ENCODE assay signal across 14 mouse cellular contexts in the genomic region with DNA sequence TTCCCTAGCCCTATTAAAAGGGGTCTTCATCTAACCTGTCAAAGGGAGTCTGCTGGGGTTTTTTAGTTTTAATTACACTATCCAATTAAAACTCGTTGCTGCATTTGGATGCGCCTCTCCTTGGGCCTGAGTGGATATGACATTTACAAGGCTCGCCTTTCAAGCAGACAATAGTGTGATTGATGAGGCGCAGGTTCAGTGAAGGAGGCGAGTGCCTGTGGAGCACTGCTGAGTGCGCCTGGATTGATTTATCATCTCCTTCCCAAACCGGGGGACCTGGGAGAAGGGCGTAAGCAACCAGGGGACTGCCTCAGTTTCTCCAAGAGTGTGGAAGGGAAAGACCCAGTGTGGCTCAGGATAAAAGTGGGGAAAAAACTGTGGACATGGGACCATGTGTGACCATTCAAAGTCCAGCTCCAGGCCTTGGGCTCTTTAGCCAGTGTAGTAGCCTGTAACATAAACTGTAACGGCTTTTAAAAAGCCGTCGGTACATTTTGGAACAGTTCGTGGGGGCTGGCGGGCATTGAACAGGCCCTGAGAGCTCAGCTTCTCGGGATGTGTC.
DNase-seq lines count a peak whose midpoint lies in the region; ATAC-seq and TF ChIP-seq lines count a peak whose summit lies in the region.
"Had no signal": no experiment of that assay in that cellular context is flagged by ENCODE, and none has a peak within 500 bp of the region (broad histone marks: within the 10 kb centered on the region; RNA-seq: fewer than 3 reads in every experiment).

No protein-coding gene starts in this region.

- 53% methylated on average over 14 of the region's 14 CpGs for WGBS in kidney, postnatal 0 days
- 33% methylated on average over 14 of the region's 14 CpGs for WGBS in kidney, embryonic 14.5 days
- WGBS in embryonic facial prominence, embryonic 13.5 days, result 58% methylated on average over 14 of the region's 14 CpGs
- 31% methylated on average over 14 of the region's 14 CpGs for WGBS in limb, embryonic 10.5 days
- 18% methylated on average over 14 of the region's 14 CpGs for WGBS in neural tube, embryonic 15.5 days

- peaks cover 3% of the 10 kb centered on the region; the same call in 1 of the 2 replicates for H3K36me3 ChIP-seq in kidney, postnatal 0 days (ENCODE audit: insufficient read depth, low read length)
- H3K36me3 ChIP-seq in kidney, embryonic 14.5 days (ENCODE audit: control insufficient read depth, insufficient read depth, low read length), result peaks cover 2% of the 10 kb centered on the region; the same call in 1 of the 2 replicates
- H3K36me3 ChIP-seq in embryonic facial prominence, embryonic 13.5 days, result peaks cover 20% of the 10 kb centered on the region
- H3K36me3 ChIP-seq in limb, embryonic 10.5 days, result peaks cover 20% of the 10 kb centered on the region
- no peaks in the 10 kb centered on the region for H3K36me3 ChIP-seq in neural tube, embryonic 15.5 days
- H3K36me3 ChIP-seq: midbrain, embryonic 12.5 days had no signal

- no peaks in the 10 kb centered on the region for H3K27me3 ChIP-seq in kidney, postnatal 0 days (ENCODE audit: insufficient read depth, low read length)
- no peaks in the 10 kb centered on the region for H3K27me3 ChIP-seq in kidney, embryonic 14.5 days (ENCODE audit: control insufficient read depth, insufficient read depth, low read length)
- H3K27me3 ChIP-seq in embryonic facial prominence, embryonic 13.5 days, result no peaks in the 10 kb centered on the region
- no peaks in the 10 kb centered on the region for H3K27me3 ChIP-seq in limb, embryonic 10.5 days (ENCODE audit: low read depth, poor library complexity, severe bottlenecking)
- no peaks in the 10 kb centered on the region for H3K27me3 ChIP-seq in neural tube, embryonic 15.5 days (replicated peaks)
- H3K27me3 ChIP-seq: liver, embryonic 13.5 days had no signal

- H3K4me1 ChIP-seq in kidney, postnatal 0 days (replicated peaks; ENCODE audit: insufficient read depth, low read length), result peaks cover 6% of the 10 kb centered on the region; the same call in 1 of the 2 replicates
- H3K4me1 ChIP-seq in kidney, embryonic 14.5 days (ENCODE audit: control insufficient read depth, insufficient read depth, low read length), result peaks cover 21% of the 10 kb centered on the region
- peaks cover 14% of the 10 kb centered on the region for H3K4me1 ChIP-seq in embryonic facial prominence, embryonic 13.5 days
- peaks cover 58% of the 10 kb centered on the region for H3K4me1 ChIP-seq in limb, embryonic 10.5 days
- peaks cover 31% of the 10 kb centered on the region for H3K4me1 ChIP-seq in neural tube, embryonic 15.5 days
- H3K4me1 ChIP-seq: liver, embryonic 13.5 days had no signal

- no peaks in the 10 kb centered on the region for H3K9me3 ChIP-seq in kidney, postnatal 0 days (replicated peaks; ENCODE audit: low read length)
- no peaks in the 10 kb centered on the region for H3K9me3 ChIP-seq in kidney, embryonic 14.5 days (ENCODE audit: control insufficient read depth, low read length)
- no peaks in the 10 kb centered on the region for H3K9me3 ChIP-seq in embryonic facial prominence, embryonic 13.5 days
- H3K9me3 ChIP-seq in limb, embryonic 10.5 days (replicated peaks), result no peaks in the 10 kb centered on the region
- no peaks in the 10 kb centered on the region for H3K9me3 ChIP-seq in neural tube, embryonic 15.5 days (replicated peaks)
- H3K9me3 ChIP-seq: liver, embryonic 13.5 days; midbrain, embryonic 12.5 days had no signal

- DNase-seq in kidney, postnatal 0 days (ENCODE audit: low spot score), result peak; percentile 24
- peak; percentile 50 for DNase-seq in limb, embryonic 10.5 days (ENCODE audit: low spot score)
- DNase-seq in thymus, postnatal 4 days, result no peak
- no peak for DNase-seq in layer of hippocampus, postnatal 14 days (ENCODE audit: low spot score in 2 of 2)
- DNase-seq: cerebellum, adult 18-20 months; gastrocnemius, postnatal 36 days; kidney, adult 18-20 months; liver, embryonic 13.5 days; lung, postnatal 14 days had no signal

- H3K4me2 ChIP-seq in kidney, postnatal 0 days (ENCODE audit: low read length), result no peak overlapping the region
- H3K4me2 ChIP-seq in kidney, embryonic 14.5 days (replicated peaks; ENCODE audit: low read depth, low read length), result no peak overlapping the region
- H3K4me2 ChIP-seq in embryonic facial prominence, embryonic 13.5 days, result no peak overlapping the region
- no peak overlapping the region for H3K4me2 ChIP-seq in neural tube, embryonic 15.5 days
- H3K4me2 ChIP-seq: liver, embryonic 13.5 days; midbrain, embryonic 12.5 days had no signal

- no peak for TF ChIP-seq CTCF in kidney, postnatal 0 days (IDR thresholded peaks at IDR 0.05; ENCODE audit: low read depth)

- ATAC-seq in kidney, postnatal 0 days (replicated peaks; ENCODE audit: low FRiP score, low read depth), result no peak
- ATAC-seq in kidney, embryonic 14.5 days (ENCODE audit: low FRiP score, low TSS enrichment), result no peak
- ATAC-seq in embryonic facial prominence, embryonic 13.5 days (ENCODE audit: insufficient number of reproducible peaks, insufficient read depth, low FRiP score, low TSS enrichment, low read depth), result no peak
- 0 out of 2 replicates have a peak, but pooled peaks have one; percentile 28 for ATAC-seq in neural tube, embryonic 15.5 days (ENCODE audit: low FRiP score)
- ATAC-seq: activated CD4-positive, CD25-positive, alpha-beta regulatory T cell, adult 4 months had no signal

- H3K27ac ChIP-seq in kidney, postnatal 0 days, result no peak overlapping the region
- H3K27ac ChIP-seq in kidney, embryonic 14.5 days (ENCODE audit: low read depth, low read length), result no peak overlapping the region
- H3K27ac ChIP-seq in embryonic facial prominence, embryonic 13.5 days, result no peak overlapping the region
- H3K27ac ChIP-seq in limb, embryonic 10.5 days, result peak overlapping the region; percentile 66
- H3K27ac ChIP-seq in neural tube, embryonic 15.5 days (replicated peaks), result no peak overlapping the region
- H3K27ac ChIP-seq: liver, embryonic 13.5 days; midbrain, embryonic 12.5 days had no signal

- H3K9ac ChIP-seq in kidney, postnatal 0 days (ENCODE audit: low read depth, low read length), result no peak overlapping the region
- no peak overlapping the region for H3K9ac ChIP-seq in kidney, embryonic 14.5 days (ENCODE audit: low read depth, low read length)
- 0 out of 2 replicates have a peak overlapping the region, but pooled peaks have one; percentile 21 for H3K9ac ChIP-seq in embryonic facial prominence, embryonic 13.5 days
- H3K9ac ChIP-seq in neural tube, embryonic 15.5 days (replicated peaks), result no peak overlapping the region
- H3K9ac ChIP-seq: liver, embryonic 13.5 days; midbrain, embryonic 12.5 days had no signal

- H3K4me3 ChIP-seq in kidney, postnatal 0 days (replicated peaks; ENCODE audit: low read depth, low read length), result no peak overlapping the region
- H3K4me3 ChIP-seq in kidney, embryonic 14.5 days (ENCODE audit: low read length), result no peak overlapping the region
- H3K4me3 ChIP-seq in embryonic facial prominence, embryonic 13.5 days, result no peak overlapping the region
- H3K4me3 ChIP-seq in limb, embryonic 10.5 days, result no peak overlapping the region
- no peak overlapping the region for H3K4me3 ChIP-seq in neural tube, embryonic 15.5 days (replicated peaks)
- H3K4me3 ChIP-seq: liver, embryonic 13.5 days; midbrain, embryonic 12.5 days had no signal

Comparison
In these comparisons a context has a peak if more than half of its experiments do, and no peak if none do; other contexts are left out.
1. DNase-seq: peak in kidney, postnatal 0 days (single experiment) and limb, embryonic 10.5 days (single experiment); none in thymus, postnatal 4 days (single experiment) and layer of hippocampus, postnatal 14 days (0 of 2).